Mouse (Mus musculus) stomach, embryonic 16.5 days (tissue): ENCODE results near the gene Bmper. TPM values are rescaled to one million over a fixed set of nuclear protein-coding genes. Genes with fewer than 3 reads are reported as not detected.

Source experiments
- ATAC-seq: fragments of 200-750 bp; cut with Nextera tagmentation; 2 replicates; pipeline ENCODE4 v1.8.0; 2017; ENCODE audit warnings: moderate number of reproducible peaks, moderate TSS enrichment; ENCODE audit not compliant: insufficient read depth, low FRiP score
- H3K27ac ChIP-seq: fragments of 300-500 bp; sonication (generic); 2 replicates; pipeline ENCODE4 v1.5.1; 2014; ENCODE audit warnings: low read length
- H3K27me3 ChIP-seq: fragments of 300-500 bp; sonication (generic); 2 replicates; pipeline ENCODE4 v1.6.1; 2014; ENCODE audit warnings: low read length, control low read depth, mixed read lengths; ENCODE audit not compliant: control insufficient read depth, insufficient read depth
- H3K36me3 ChIP-seq: fragments of 300-500 bp; sonication (generic); 2 replicates; pipeline ENCODE4 v1.6.1; 2014; ENCODE audit warnings: low read length; ENCODE audit not compliant: control insufficient read depth, insufficient read depth
- H3K4me1 ChIP-seq: fragments of 300-500 bp; sonication (generic); 2 replicates; pipeline ENCODE4 v1.6.1; 2014; ENCODE audit warnings: low read length, control low read depth, mixed read lengths; ENCODE audit not compliant: control insufficient read depth, insufficient read depth
- H3K4me2 ChIP-seq: fragments of 300-500 bp; sonication (generic); 2 replicates; pipeline ENCODE4 v1.6.1; 2014; ENCODE audit warnings: low read depth, low read length, mixed read lengths
- H3K4me3 ChIP-seq: fragments of 300-500 bp; sonication (generic); replicated peaks from 2 replicates; pipeline ENCODE4 v1.5.1; 2014; ENCODE audit warnings: mild to moderate bottlenecking, low read length
- H3K9ac ChIP-seq: fragments of 300-500 bp; sonication (generic); 2 replicates; pipeline ENCODE4 v1.6.1; 2014; ENCODE audit warnings: low read length
- H3K9me3 ChIP-seq: fragments of 300-500 bp; sonication (generic); replicated peaks from 2 replicates; pipeline ENCODE4 v1.6.1; 2016; ENCODE audit warnings: low read length, control low read depth; ENCODE audit not compliant: control insufficient read depth
- WGBS: fragments of 180-500 bp; shearing (Covaris S2); extraction: QIAGEN DNeasy Blood & Tissue Kit; methylation state at CpG from one replicate; pipeline ENCODE4 v1.1.7; 2014; 5-methylcytosine and 5-hydroxymethylcytosine counted together
- polyA plus RNA-seq: library from polyadenylated mRNA; unstranded; fragments of >200 nt; fragmentation: Nextera tagmentation; extraction: Ambion mirVana; gene quantifications from 2 replicates; pipeline ENCODE4 v1.2.1, GENCODE M21; 2015

The Bmper gene
- polyA plus RNA-seq, 1 experiment from 2014 or later = 6.1 TPM

DNA sequence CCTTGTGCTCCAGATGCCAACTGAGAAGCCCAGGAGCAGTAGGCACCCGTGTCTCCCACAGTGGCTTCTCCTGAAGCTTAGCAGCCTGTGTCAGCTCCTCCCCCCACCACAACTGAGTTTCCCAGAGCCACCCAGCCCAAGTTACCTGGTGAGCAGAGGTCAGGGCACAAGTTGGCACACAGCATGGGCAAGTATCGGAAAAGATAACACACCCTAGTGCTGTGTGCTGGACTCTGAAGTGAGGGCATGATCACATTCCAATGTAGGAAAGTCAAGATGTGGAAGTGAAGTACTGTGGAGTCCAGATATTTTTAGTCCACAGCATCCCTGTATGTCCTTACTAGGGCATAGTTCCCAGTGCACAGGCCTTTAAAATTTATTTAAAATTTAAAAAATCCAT lies 187.7 kb downstream of the Bmper start:
- H3K4me2 ChIP-seq = no peak overlapping the region
- no peak overlapping the region for H3K4me3 ChIP-seq
- H3K27ac ChIP-seq = no peak overlapping the region
- no peaks in the 10 kb centered on the region for H3K36me3 ChIP-seq
- H3K9me3 ChIP-seq = no peaks in the 10 kb centered on the region
- H3K4me1 ChIP-seq = no peaks in the 10 kb centered on the region
- no peaks in the 10 kb centered on the region for H3K27me3 ChIP-seq
- ATAC-seq = no peak
- 82% methylated on average over 2 of the region's 2 CpGs for WGBS
- no peak overlapping the region for H3K9ac ChIP-seq

- no peak for ATAC-seq
- H3K27ac ChIP-seq = no peak overlapping the region
- no peak overlapping the region for H3K4me2 ChIP-seq
- 69% methylated on average over 2 of the region's 2 CpGs for WGBS
- H3K9ac ChIP-seq = no peak overlapping the region
- H3K36me3 ChIP-seq = no peaks in the 10 kb centered on the region
- no peaks in the 10 kb centered on the region for H3K4me1 ChIP-seq
- H3K9me3 ChIP-seq = no peaks in the 10 kb centered on the region
- no peaks in the 10 kb centered on the region for H3K27me3 ChIP-seq
- H3K4me3 ChIP-seq = no peak overlapping the region
These were observed 190.1 kb downstream of the Bmper start for GRCm38 (mm10) chr9:23412956-23413355.

DNA sequence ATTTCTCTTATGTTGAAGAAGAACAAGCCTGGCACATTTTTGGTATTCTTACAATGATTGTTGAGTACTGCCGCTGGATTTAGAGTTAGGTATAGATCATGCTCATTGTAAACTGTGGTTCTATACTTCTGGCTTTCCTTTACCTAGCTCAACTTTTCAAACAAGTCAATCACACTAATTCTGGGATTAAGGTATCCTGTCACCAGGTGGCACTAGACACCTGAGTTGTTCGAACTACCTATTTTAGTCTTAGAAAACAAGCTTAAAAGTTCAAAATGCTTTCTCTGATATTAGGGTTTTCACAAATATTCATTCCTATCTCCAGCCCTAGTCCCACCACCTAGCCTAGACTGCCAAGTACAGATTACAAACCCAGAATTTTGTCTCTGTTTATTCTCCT lies 196.2 kb downstream of the Bmper start:
- Histone ChIP-seq H3K9me3 (no peaks in the 10 kb centered on the region), H3K4me3 (no peak overlapping the region), H3K36me3 (no peaks in the 10 kb centered on the region), H3K4me2 (no peak overlapping the region), H3K9ac (no peak overlapping the region), H3K27me3 (no peaks in the 10 kb centered on the region), H3K4me1 (no peaks in the 10 kb centered on the region), H3K27ac (no peak overlapping the region)
- ATAC-seq = no peak
- 78% methylated on average over 2 of the region's 2 CpGs for WGBS

GRCm38 (mm10) chr9:23423748-23424147 lies 200.9 kb downstream of the Bmper start:
- Histone ChIP-seq H3K27ac (no peak overlapping the region), H3K9me3 (no peaks in the 10 kb centered on the region), H3K4me2 (no peak overlapping the region), H3K36me3 (no peaks in the 10 kb centered on the region), H3K4me1 (no peaks in the 10 kb centered on the region), H3K27me3 (no peaks in the 10 kb centered on the region), H3K9ac (no peak overlapping the region), H3K4me3 (no peak overlapping the region)
- WGBS = 76% methylated on average over 1 of the region's 1 CpGs
- ATAC-seq = no peak

GRCm38 (mm10) chr9:23432631-23433030 lies 209.8 kb downstream of the Bmper start:
- no peak overlapping the region for H3K4me2 ChIP-seq
- no peak for ATAC-seq
- H3K4me1 ChIP-seq = no peaks in the 10 kb centered on the region
- no peak overlapping the region for H3K4me3 ChIP-seq
- no peaks in the 10 kb centered on the region for H3K9me3 ChIP-seq
- H3K9ac ChIP-seq = no peak overlapping the region
- 83% methylated on average over 2 of the region's 2 CpGs for WGBS
- no peaks in the 10 kb centered on the region for H3K27me3 ChIP-seq
- H3K27ac ChIP-seq = no peak overlapping the region
- H3K36me3 ChIP-seq = no peaks in the 10 kb centered on the region

DNA sequence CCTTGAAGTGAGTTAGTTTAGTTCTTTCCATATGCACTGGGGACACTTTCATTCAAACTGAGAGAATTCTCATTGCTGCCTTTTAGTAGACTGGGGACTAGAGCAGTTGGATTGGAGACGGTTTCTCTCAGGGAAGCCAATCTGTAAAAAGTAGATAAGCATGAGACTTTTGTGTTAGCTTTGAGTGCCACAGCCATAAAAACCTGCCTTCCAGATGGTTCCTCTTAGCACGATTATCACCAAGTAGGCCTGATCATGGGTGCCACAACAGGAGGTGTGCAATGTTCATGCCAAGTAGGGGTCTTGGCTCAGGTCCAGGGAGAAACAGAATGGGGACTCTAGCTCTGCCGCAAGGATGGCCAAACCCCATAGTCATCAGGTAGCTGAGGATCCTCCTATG lies 210.4 kb downstream of the Bmper start:
- no peaks in the 10 kb centered on the region for H3K9me3 ChIP-seq
- ATAC-seq = no peak
- no peaks in the 10 kb centered on the region for H3K36me3 ChIP-seq
- no peak overlapping the region for H3K4me2 ChIP-seq
- no peak overlapping the region for H3K27ac ChIP-seq
- no peaks in the 10 kb centered on the region for H3K27me3 ChIP-seq
- no peak overlapping the region for H3K4me3 ChIP-seq
- H3K9ac ChIP-seq = no peak overlapping the region
- no peaks in the 10 kb centered on the region for H3K4me1 ChIP-seq
- WGBS = 81% methylated on average over 3 of the region's 3 CpGs

GRCm38 (mm10) chr9:23436751-23437150 lies 213.9 kb downstream of the Bmper start:
- WGBS = 73% methylated on average over 6 of the region's 6 CpGs
- no peaks in the 10 kb centered on the region for H3K27me3 ChIP-seq
- ATAC-seq = no peak

GRCm38 (mm10) chr9:23438662-23439061 lies 215.8 kb downstream of the Bmper start:
- no peak overlapping the region for H3K27ac ChIP-seq
- H3K4me3 ChIP-seq = no peak overlapping the region
- no peaks in the 10 kb centered on the region for H3K4me1 ChIP-seq
- H3K9me3 ChIP-seq = no peaks in the 10 kb centered on the region
- H3K4me2 ChIP-seq = no peak overlapping the region
- 76% methylated on average over 9 of the region's 9 CpGs for WGBS
- no peaks in the 10 kb centered on the region for H3K36me3 ChIP-seq
- no peaks in the 10 kb centered on the region for H3K27me3 ChIP-seq
- no peak for ATAC-seq
- H3K9ac ChIP-seq = no peak overlapping the region

More at GRCm38 (mm10) chr9:23436751-23437150, 213.9 kb downstream of the Bmper start:
- no peak overlapping the region for H3K4me2 ChIP-seq
- no peak overlapping the region for H3K27ac ChIP-seq
- no peaks in the 10 kb centered on the region for H3K4me1 ChIP-seq
- no peaks in the 10 kb centered on the region for H3K36me3 ChIP-seq
- H3K4me3 ChIP-seq = no peak overlapping the region
- no peak overlapping the region for H3K9ac ChIP-seq
- no peaks in the 10 kb centered on the region for H3K9me3 ChIP-seq

DNA sequence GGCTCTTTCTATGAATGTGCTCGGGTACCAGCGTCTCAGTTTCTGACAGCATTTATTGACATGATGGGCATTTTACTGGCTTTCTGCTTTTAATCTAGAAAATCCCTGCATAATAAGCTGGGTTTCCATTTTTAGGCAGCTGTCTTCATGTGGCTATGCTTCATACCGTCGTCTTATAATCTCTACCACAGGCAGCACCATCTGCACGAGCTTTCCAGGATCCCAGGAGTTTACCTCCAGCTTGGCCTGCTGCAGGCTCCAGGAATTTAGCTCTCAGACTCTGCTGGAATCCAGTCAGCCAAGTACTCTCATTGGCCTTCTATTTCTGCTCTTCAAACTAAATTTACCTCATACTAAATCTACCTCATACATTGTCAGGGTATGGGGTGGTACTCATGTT lies 219.3 kb downstream of the Bmper start:
- Histone ChIP-seq H3K9me3 (no peaks in the 10 kb centered on the region), H3K36me3 (no peaks in the 10 kb centered on the region)

GRCm38 (mm10) chr9:23444975-23445374 lies 222.1 kb downstream of the Bmper start:
- Histone ChIP-seq H3K9me3 (no peaks in the 10 kb centered on the region), H3K4me2 (no peak overlapping the region), H3K9ac (no peak overlapping the region), H3K36me3 (no peaks in the 10 kb centered on the region), H3K4me3 (no peak overlapping the region), H3K27me3 (no peaks in the 10 kb centered on the region), H3K27ac (no peak overlapping the region), H3K4me1 (no peaks in the 10 kb centered on the region)
- 95% methylated on average over 4 of the region's 4 CpGs for WGBS
- ATAC-seq = no peak

More for the DNA sequence above, 219.3 kb downstream of the Bmper start:
- no peaks in the 10 kb centered on the region for H3K27me3 ChIP-seq
- no peak overlapping the region for H3K9ac ChIP-seq
- no peak for ATAC-seq
- no peak overlapping the region for H3K4me2 ChIP-seq
- H3K4me1 ChIP-seq = no peaks in the 10 kb centered on the region
- WGBS = 65% methylated on average over 5 of the region's 5 CpGs
- no peak overlapping the region for H3K4me3 ChIP-seq
- H3K27ac ChIP-seq = no peak overlapping the region
